Mouse (Mus musculus) myocyte (in vitro differentiated cells): ENCODE data around the gene Grin2a.
A peak's percentile ranks its signal among the peaks of the same experiment; 100 is the strongest.

Experiments used
- CEBPB ChIP-seq: IDR thresholded peaks from 2 replicates; pipeline ENCODE4 v1.6.1; 2011; ENCODE audit warnings: mild to moderate bottlenecking, moderate library complexity; ENCODE audit not compliant: poor library complexity, insufficient read depth, severe bottlenecking
- E2F4 ChIP-seq: IDR thresholded peaks from one replicate; pipeline ENCODE4 v1.6.1; 2011; ENCODE audit warnings: mild to moderate bottlenecking, control low read depth, moderate library complexity; ENCODE audit not compliant: insufficient read depth
- MAX ChIP-seq: IDR thresholded peaks from one replicate; pipeline ENCODE4 v1.6.1; 2011; ENCODE audit warnings: low read depth, mild to moderate bottlenecking, control low read depth
- MYOD1 ChIP-seq, 3 experiments: IDR thresholded peaks; one replicate each; pipeline ENCODE4 v1.6.1; 2011; ENCODE audit warnings: control low read depth in 2 of 3, low read depth in 2 of 3, mild to moderate bottlenecking in 2 of 3, moderate library complexity in 1 of 3; ENCODE audit not compliant: insufficient read length in 2 of 3, control insufficient read depth in 1 of 3
- MYOG ChIP-seq, 3 experiments: IDR thresholded peaks; one replicate each; pipeline ENCODE4 v1.6.1; 2011; ENCODE audit warnings: control low read depth in 2 of 3, low read depth in 2 of 3, mild to moderate bottlenecking in 2 of 3; ENCODE audit not compliant: insufficient read length in 2 of 3, control insufficient read depth in 1 of 3, insufficient read depth in 1 of 3
- POLR2A ChIP-seq: IDR thresholded peaks from one replicate; pipeline ENCODE4 v1.6.1; 2011; ENCODE audit warnings: low read depth, mild to moderate bottlenecking, control low read depth, moderate library complexity; ENCODE audit not compliant: insufficient read length
- POLR2AphosphoS2 ChIP-seq: IDR thresholded peaks from one replicate; pipeline ENCODE4 v1.6.1; 2011; ENCODE audit warnings: low read depth, control low read depth; ENCODE audit not compliant: insufficient read length
- REST ChIP-seq: IDR thresholded peaks from one replicate; pipeline ENCODE4 v1.6.1; 2011; ENCODE audit warnings: mild to moderate bottlenecking, control low read depth, moderate library complexity; ENCODE audit not compliant: insufficient read depth, insufficient read length
- SRF ChIP-seq: IDR thresholded peaks from one replicate; pipeline ENCODE4 v1.6.1; 2011; ENCODE audit warnings: low read depth; ENCODE audit not compliant: control insufficient read depth, insufficient read length
- TCF12 ChIP-seq: IDR thresholded peaks from one replicate; pipeline ENCODE4 v1.6.1; 2011; ENCODE audit warnings: mild to moderate bottlenecking, control low read depth; ENCODE audit not compliant: poor library complexity, insufficient read depth, severe bottlenecking
- TCF3 ChIP-seq: IDR thresholded peaks from one replicate; pipeline ENCODE4 v1.6.1; 2011; ENCODE audit warnings: low read depth, control low read depth; ENCODE audit not compliant: insufficient read length
- USF1 ChIP-seq: IDR thresholded peaks from one replicate; pipeline ENCODE4 v1.6.1; 2011; ENCODE audit warnings: low read depth, mild to moderate bottlenecking, control low read depth, moderate library complexity

DNA sequence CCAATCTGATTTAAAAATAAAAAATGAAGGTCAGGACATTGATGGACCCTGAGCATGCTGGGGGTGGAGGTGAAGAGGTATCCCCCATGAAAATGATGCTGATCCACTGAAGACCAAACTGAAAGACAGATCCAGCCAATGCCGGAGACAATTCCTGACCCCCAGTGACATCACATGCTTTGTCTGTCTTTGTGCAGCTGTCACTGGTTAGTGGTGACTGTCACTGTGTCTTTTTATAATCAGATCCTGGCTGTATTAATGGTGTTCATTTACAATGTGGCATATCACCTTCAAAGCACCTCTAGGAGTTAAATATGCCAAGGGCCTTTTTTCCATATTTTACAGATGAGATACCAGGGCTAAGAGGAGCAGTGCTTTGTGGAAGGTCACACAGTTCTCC, 32.9 kb downstream of the Grin2a start:
- TF ChIP-seq POLR2A: no peak
- TF ChIP-seq USF1: no peak
- no peak for TF ChIP-seq MAX
- TF ChIP-seq MYOG (IDR thresholded peaks at IDR 0.05; ENCODE audit: control insufficient read depth in 1 of 3, insufficient read depth in 1 of 3, insufficient read length in 2 of 3, low read depth in 2 of 3): peak in 1 of 3 experiments; percentile 67
- no peak for TF ChIP-seq TCF12
- no peak for TF ChIP-seq POLR2AphosphoS2
- TF ChIP-seq CEBPB: no peak
- no peak for TF ChIP-seq E2F4
- TF ChIP-seq REST: no peak
- no peak for TF ChIP-seq SRF
- TF ChIP-seq MYOD1 (IDR thresholded peaks at IDR 0.05; ENCODE audit: control insufficient read depth in 1 of 3, insufficient read length in 2 of 3, low read depth in 2 of 3): peak in 1 of 3 experiments; percentile 84
- no peak for TF ChIP-seq TCF3
